Mouse (Mus musculus): Measurements from ENCODE around the gene Col4a1. TPM values are rescaled to one million over a fixed set of nuclear protein-coding genes. Genes with fewer than 3 reads are reported as not detected.

The Col4a1 gene
- polyA plus RNA-seq, 1 experiment: 14.8 TPM

DNA sequence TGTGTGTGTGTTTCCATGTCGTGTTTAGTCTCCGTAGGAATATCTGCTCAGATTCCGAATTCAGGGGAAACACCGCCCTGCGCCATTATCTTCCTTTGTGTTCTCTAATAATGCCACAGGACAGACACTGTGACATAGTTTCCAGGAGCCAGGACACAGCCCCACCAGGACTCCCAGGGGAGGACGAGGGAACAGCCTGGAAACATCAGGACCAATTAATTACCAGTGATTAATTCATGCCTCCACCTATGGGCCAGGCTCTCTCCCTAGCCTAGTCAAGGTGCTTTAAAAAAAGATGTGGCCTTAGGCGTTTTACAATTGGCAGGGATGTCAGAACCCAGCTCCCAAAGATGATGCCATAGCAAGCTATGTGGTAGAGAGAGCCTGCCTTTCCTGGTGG lies 5.2 kb downstream of the Col4a1 start:
- no peak overlapping the region for H3K4me3 ChIP-seq (replicated peaks; ENCODE audit: insufficient read depth, low read depth, low read length)
- DNase-seq: no peak
- H3K4me1 ChIP-seq (ENCODE audit: control insufficient read depth, insufficient read depth, low read length): no peaks in the 10 kb centered on the region
- no peak for TF ChIP-seq POLR2A (IDR thresholded peaks at IDR 0.05; ENCODE audit: borderline replicate concordance, insufficient read depth, low read length)
- no peak for TF ChIP-seq CTCF (IDR thresholded peaks at IDR 0.05; ENCODE audit: borderline replicate concordance, insufficient read depth, low read depth, low read length)
- 69% methylated on average over 7 of the region's 7 CpGs for WGBS
- H3K27ac ChIP-seq (ENCODE audit: insufficient read depth, low read length): no peak overlapping the region
- no peaks in the 10 kb centered on the region for H3K27me3 ChIP-seq (ENCODE audit: control insufficient read depth, insufficient read depth, low read length)

GRCm38 (mm10) chr8:11305539-11305938 lies 7.1 kb downstream of the Col4a1 start:
- no peaks in the 10 kb centered on the region for H3K27me3 ChIP-seq (ENCODE audit: control insufficient read depth, insufficient read depth, low read length)
- no peak for DNase-seq
- TF ChIP-seq POLR2A (IDR thresholded peaks at IDR 0.05; ENCODE audit: borderline replicate concordance, insufficient read depth, low read length) (no peak), CTCF (IDR thresholded peaks at IDR 0.05; ENCODE audit: borderline replicate concordance, insufficient read depth, low read depth, low read length) (no peak)
- 94% methylated on average over 1 of the region's 1 CpGs for WGBS
- H3K4me1 ChIP-seq (ENCODE audit: control insufficient read depth, insufficient read depth, low read length): no peaks in the 10 kb centered on the region
- H3K27ac ChIP-seq (ENCODE audit: insufficient read depth, low read length): no peak overlapping the region
- H3K4me3 ChIP-seq (replicated peaks; ENCODE audit: insufficient read depth, low read depth, low read length): no peak overlapping the region

DNA sequence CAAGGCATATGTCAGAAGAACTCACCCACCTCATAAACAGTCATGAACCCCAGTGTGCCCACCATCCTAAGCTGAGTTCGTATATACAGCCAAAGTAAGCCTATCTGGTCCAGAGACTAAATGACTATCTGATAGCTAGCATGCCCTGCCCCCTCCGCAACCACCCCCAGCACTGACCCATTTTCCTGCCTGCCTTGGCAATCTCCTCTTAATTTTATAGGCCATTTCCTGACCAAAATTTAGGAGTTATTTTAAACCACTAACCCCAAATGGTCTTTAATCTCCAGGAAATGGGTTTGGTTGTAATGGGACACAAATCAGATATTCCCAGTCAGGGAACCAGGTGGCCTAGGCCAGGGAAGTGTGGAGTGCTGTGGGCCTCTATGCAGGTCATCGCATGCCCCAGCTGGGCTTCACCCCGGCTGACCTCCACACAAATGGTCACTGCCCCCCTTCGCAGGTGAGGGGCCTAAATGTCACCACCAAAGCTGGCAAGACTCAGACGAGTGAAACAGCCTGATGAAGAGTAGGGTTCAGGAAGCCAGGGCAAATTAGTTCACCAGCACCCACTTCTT lies 8.5 kb downstream of the Col4a1 start:
- Histone ChIP-seq H3K4me1 (ENCODE audit: control insufficient read depth, insufficient read depth, low read length) (no peaks in the 10 kb centered on the region), H3K27me3 (ENCODE audit: control insufficient read depth, insufficient read depth, low read length) (no peaks in the 10 kb centered on the region), H3K4me3 (replicated peaks; ENCODE audit: insufficient read depth, low read depth, low read length) (no peak overlapping the region), H3K27ac (ENCODE audit: insufficient read depth, low read length) (no peak overlapping the region)
- DNase-seq: no peak
- WGBS: 92% methylated on average over 6 of the region's 6 CpGs
- TF ChIP-seq CTCF (IDR thresholded peaks at IDR 0.05; ENCODE audit: borderline replicate concordance, insufficient read depth, low read depth, low read length): no peak
- no peak for TF ChIP-seq POLR2A (IDR thresholded peaks at IDR 0.05; ENCODE audit: borderline replicate concordance, insufficient read depth, low read length)

- Histone ChIP-seq H3K27me3 (ENCODE audit: control insufficient read depth, insufficient read depth, low read length) (no peaks in the 10 kb centered on the region; the same call in 1 of the 2 replicates), H3K4me3 (replicated peaks; ENCODE audit: insufficient read depth, low read depth, low read length) (no peak overlapping the region), H3K27ac (ENCODE audit: insufficient read depth, low read length) (no peak overlapping the region), H3K4me1 (ENCODE audit: control insufficient read depth, insufficient read depth, low read length) (no peaks in the 10 kb centered on the region)
- 68% methylated on average over 8 of the region's 8 CpGs for WGBS
- TF ChIP-seq POLR2A (IDR thresholded peaks at IDR 0.05; ENCODE audit: borderline replicate concordance, insufficient read depth, low read length): no peak
- no peak for TF ChIP-seq CTCF (IDR thresholded peaks at IDR 0.05; ENCODE audit: borderline replicate concordance, insufficient read depth, low read depth, low read length)
- DNase-seq: no peak
These were observed 12.2 kb downstream of the Col4a1 start for GRCm38 (mm10) chr8:11300436-11300835.

DNA sequence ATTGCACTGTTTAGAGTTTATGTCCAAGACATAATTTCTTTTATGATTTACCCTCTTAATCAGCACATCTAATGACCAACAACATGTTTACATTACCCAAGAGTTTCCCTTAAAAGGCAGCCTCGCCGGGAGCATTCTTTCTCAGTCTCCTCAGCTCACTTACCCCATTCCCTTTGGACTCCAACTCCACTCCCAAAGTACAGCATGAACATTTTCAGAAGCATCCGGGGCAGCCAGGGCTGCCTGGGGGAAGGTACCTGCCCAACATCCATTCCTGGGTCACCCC lies 13.4 kb downstream of the Col4a1 start:
- Histone ChIP-seq H3K4me3 (replicated peaks; ENCODE audit: insufficient read depth, low read depth, low read length) (no peak overlapping the region), H3K27me3 (ENCODE audit: control insufficient read depth, insufficient read depth, low read length) (no peaks in the 10 kb centered on the region; the same call in 1 of the 2 replicates), H3K4me1 (ENCODE audit: control insufficient read depth, insufficient read depth, low read length) (no peaks in the 10 kb centered on the region), H3K27ac (ENCODE audit: insufficient read depth, low read length) (no peak overlapping the region)
- no peak for DNase-seq
- TF ChIP-seq CTCF (IDR thresholded peaks at IDR 0.05; ENCODE audit: borderline replicate concordance, insufficient read depth, low read depth, low read length): no peak
- TF ChIP-seq POLR2A (IDR thresholded peaks at IDR 0.05; ENCODE audit: borderline replicate concordance, insufficient read depth, low read length): no peak
- 88% methylated on average over 3 of the region's 3 CpGs for WGBS

GRCm38 (mm10) chr8:11298531-11299316 lies 13.9 kb downstream of the Col4a1 start:
- H3K4me1 ChIP-seq (ENCODE audit: control insufficient read depth, insufficient read depth, low read length): no peaks in the 10 kb centered on the region
- H3K4me3 ChIP-seq (replicated peaks; ENCODE audit: insufficient read depth, low read depth, low read length): no peak overlapping the region
- no peaks in the 10 kb centered on the region; the same call in 1 of the 2 replicates for H3K27me3 ChIP-seq (ENCODE audit: control insufficient read depth, insufficient read depth, low read length)
- 73% methylated on average over 12 of the region's 12 CpGs for WGBS
- no peak overlapping the region for H3K27ac ChIP-seq (ENCODE audit: insufficient read depth, low read length)
- DNase-seq: no peak
- TF ChIP-seq CTCF (IDR thresholded peaks at IDR 0.05; ENCODE audit: borderline replicate concordance, insufficient read depth, low read depth, low read length) (no peak), POLR2A (IDR thresholded peaks at IDR 0.05; ENCODE audit: borderline replicate concordance, insufficient read depth, low read length) (no peak)

- Histone ChIP-seq H3K4me1 (ENCODE audit: control insufficient read depth, insufficient read depth, low read length) (no peaks in the 10 kb centered on the region), H3K4me3 (replicated peaks; ENCODE audit: insufficient read depth, low read depth, low read length) (no peak overlapping the region), H3K27me3 (ENCODE audit: control insufficient read depth, insufficient read depth, low read length) (no peaks in the 10 kb centered on the region; the same call in 1 of the 2 replicates), H3K27ac (ENCODE audit: insufficient read depth, low read length) (no peak overlapping the region)
- DNase-seq: no peak
- TF ChIP-seq CTCF (IDR thresholded peaks at IDR 0.05; ENCODE audit: borderline replicate concordance, insufficient read depth, low read depth, low read length): no peak
- 77% methylated on average over 8 of the region's 8 CpGs for WGBS
These were observed 15.3 kb downstream of the Col4a1 start for GRCm38 (mm10) chr8:11297141-11297838.
